Mouse (Mus musculus) bone marrow macrophage, adult 2 months (primary cell): ENCODE results near the gene Six5.

ENCODE experiments used
- CTCF ChIP-seq: IDR thresholded peaks from 2 replicates; pipeline ENCODE4 v1.5.1; 2012; ENCODE audit warnings: low read depth, mild to moderate bottlenecking, low read length, moderate library complexity
- POLR2A ChIP-seq: IDR thresholded peaks from 2 replicates; pipeline ENCODE4 v1.6.1; 2012; ENCODE audit warnings: mild to moderate bottlenecking, low read depth, low read length, borderline replicate concordance

GRCm38 (mm10) chr7:19124713-19125112, 30.3 kb downstream of the Six5 start:
- TF ChIP-seq CTCF, result no peak
- TF ChIP-seq POLR2A, result no peak
